Mouse (Mus musculus): ENCODE data around the gene Resp18. TPM values are rescaled to one million over a fixed set of nuclear protein-coding genes. Genes with fewer than 3 reads are reported as not detected.

The Resp18 gene
- polyA plus RNA-seq, 1 experiment from 2014 or later, result not detected

DNA sequence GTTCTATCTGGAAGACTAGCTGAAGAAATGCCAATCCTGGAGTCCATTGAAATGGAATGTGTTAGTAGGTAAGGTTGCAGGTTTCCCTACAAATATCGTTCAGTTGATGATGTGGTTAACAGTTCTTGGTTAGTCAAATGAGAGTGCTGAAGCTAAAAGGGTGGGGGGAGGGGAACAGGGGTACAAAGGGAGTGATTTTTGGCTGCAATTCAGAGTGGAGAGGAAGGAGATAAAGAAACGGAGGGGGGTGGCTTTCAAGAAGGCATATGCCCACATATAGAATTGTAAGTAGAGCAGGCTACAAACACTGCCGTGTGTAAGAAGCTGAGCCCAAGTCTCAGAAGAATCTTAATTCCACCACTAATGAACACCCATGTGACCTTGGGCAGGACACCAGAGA is 52.7 kb downstream of the Resp18 start:
- TF ChIP-seq CTCF (IDR thresholded peaks at IDR 0.05; ENCODE audit: low read depth) (no peak), EP300 (IDR thresholded peaks at IDR 0.05; ENCODE audit: low read depth) (no peak)
- DNase-seq (no peak), ATAC-seq (no peak)
- no peak overlapping the region for H3K4me3 ChIP-seq (ENCODE audit: low read depth, low read length)
- no peak overlapping the region for H3K4me2 ChIP-seq (ENCODE audit: low read depth, low read length)
- no peak overlapping the region for H3K27ac ChIP-seq (ENCODE audit: low read depth)
- 0 out of 2 replicates have a peak, but pooled peaks cover 7% of the 10 kb centered on the region for H3K27me3 ChIP-seq (ENCODE audit: insufficient read depth, low read length)
- H3K4me1 ChIP-seq (ENCODE audit: insufficient read depth), result peaks cover 21% of the 10 kb centered on the region
- WGBS (ENCODE audit: insufficient replicate concordance), result 37% methylated on average over 3 of the region's 3 CpGs
- H3K9ac ChIP-seq (replicated peaks), result no peak overlapping the region
- no peaks in the 10 kb centered on the region for H3K36me3 ChIP-seq (replicated peaks; ENCODE audit: insufficient read depth, low read length)
- no peaks in the 10 kb centered on the region for H3K9me3 ChIP-seq (ENCODE audit: low read length)

DNA sequence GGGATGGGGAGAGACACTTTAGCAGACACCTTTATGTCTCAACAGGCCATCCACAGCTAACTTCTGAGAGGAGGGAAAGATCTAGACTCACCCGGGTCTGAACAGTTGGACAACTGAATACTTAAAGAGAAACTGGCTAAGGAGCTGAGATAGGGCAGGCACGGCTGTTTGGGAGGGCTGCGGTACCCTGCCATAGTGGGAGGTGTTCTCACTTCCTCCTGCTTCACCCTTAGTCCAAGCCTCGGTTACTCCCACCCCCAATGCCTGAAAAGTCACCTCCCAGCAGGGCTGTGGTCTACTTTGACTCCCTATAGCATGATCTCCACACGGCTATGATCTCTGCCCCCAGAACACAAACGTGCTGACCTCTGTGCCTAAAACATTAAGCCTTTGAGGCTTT is 54.7 kb downstream of the Resp18 start:
- 36% methylated on average over 6 of the region's 6 CpGs for WGBS (ENCODE audit: insufficient replicate concordance)
- H3K9me3 ChIP-seq (ENCODE audit: low read length), result no peaks in the 10 kb centered on the region
- DNase-seq (no peak), ATAC-seq (no peak)
- H3K36me3 ChIP-seq (replicated peaks; ENCODE audit: insufficient read depth, low read length), result no peaks in the 10 kb centered on the region
- H3K4me1 ChIP-seq (ENCODE audit: insufficient read depth), result peaks cover 19% of the 10 kb centered on the region
- H3K4me3 ChIP-seq (ENCODE audit: low read depth, low read length), result no peak overlapping the region
- H3K4me2 ChIP-seq (ENCODE audit: low read depth, low read length), result no peak overlapping the region
- H3K27me3 ChIP-seq (ENCODE audit: insufficient read depth, low read length), result peaks cover 9% of the 10 kb centered on the region; the same call in 1 of the 2 replicates
- TF ChIP-seq EP300 (IDR thresholded peaks at IDR 0.05; ENCODE audit: low read depth), result no peak
- TF ChIP-seq CTCF (IDR thresholded peaks at IDR 0.05; ENCODE audit: low read depth), result no peak
- no peak overlapping the region for H3K9ac ChIP-seq (replicated peaks)
- H3K27ac ChIP-seq (ENCODE audit: low read depth), result no peak overlapping the region

DNA sequence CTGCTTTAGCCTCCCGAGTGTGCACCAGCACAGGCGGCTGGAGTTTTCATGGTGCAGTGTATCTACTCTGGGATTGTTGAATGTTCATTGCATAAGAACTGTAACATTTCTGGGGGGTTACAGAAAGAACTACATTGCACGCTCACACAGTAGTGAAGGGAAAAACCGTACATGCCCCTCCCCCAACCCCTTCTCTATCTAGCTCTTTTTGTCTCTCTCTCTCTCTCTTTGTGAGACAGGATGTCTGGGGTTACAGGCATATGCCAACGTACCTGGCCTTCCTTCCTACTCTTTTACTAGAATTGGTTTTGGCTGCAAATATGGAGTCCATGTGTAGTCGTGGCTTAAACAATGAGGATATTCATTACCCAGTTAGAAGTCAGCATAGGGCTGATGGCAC is 55.3 kb downstream of the Resp18 start:
- H3K9me3 ChIP-seq (ENCODE audit: low read length), result no peaks in the 10 kb centered on the region
- H3K4me1 ChIP-seq (ENCODE audit: insufficient read depth), result peaks cover 20% of the 10 kb centered on the region
- no peak for TF ChIP-seq EP300 (IDR thresholded peaks at IDR 0.05; ENCODE audit: low read depth)
- no peak for TF ChIP-seq CTCF (IDR thresholded peaks at IDR 0.05; ENCODE audit: low read depth)
- H3K4me2 ChIP-seq (ENCODE audit: low read depth, low read length), result no peak overlapping the region
- no peak for ATAC-seq
- DNase-seq, result no peak
- H3K36me3 ChIP-seq (replicated peaks; ENCODE audit: insufficient read depth, low read length), result no peaks in the 10 kb centered on the region
- peaks cover 9% of the 10 kb centered on the region; the same call in 1 of the 2 replicates for H3K27me3 ChIP-seq (ENCODE audit: insufficient read depth, low read length)
- WGBS (ENCODE audit: insufficient replicate concordance), result 48% methylated on average over 6 of the region's 6 CpGs
- no peak overlapping the region for H3K4me3 ChIP-seq (ENCODE audit: low read depth, low read length)
- no peak overlapping the region for H3K27ac ChIP-seq (ENCODE audit: low read depth)
- H3K9ac ChIP-seq (replicated peaks), result no peak overlapping the region

Other genes starting within 250 kb of the Resp18 start
- gene Nhej1, start 153.2 kb downstream of the Resp18 start, polyA plus RNA-seq (2015; fragmentation: Nextera tagmentation; extraction: Ambion mirVana), result 3.0 and 3.5 TPM in 2 replicates
- gene Slc23a3, start 144.5 kb downstream of the Resp18 start, polyA plus RNA-seq (2015; fragmentation: Nextera tagmentation; extraction: Ambion mirVana), result 2.3 and 2.8 TPM in 2 replicates
- gene Cnppd1, start 135.7 kb downstream of the Resp18 start, polyA plus RNA-seq (2015; fragmentation: Nextera tagmentation; extraction: Ambion mirVana), result 43.8 and 47.4 TPM in 2 replicates
- gene Retreg2, start 135.6 kb downstream of the Resp18 start, polyA plus RNA-seq (2015; fragmentation: Nextera tagmentation; extraction: Ambion mirVana), result 51.2 and 54.9 TPM in 2 replicates
- gene Zfand2b, start 109.8 kb downstream of the Resp18 start, polyA plus RNA-seq (2015; fragmentation: Nextera tagmentation; extraction: Ambion mirVana), result 32.7 and 34.7 TPM in 2 replicates
- 38.1 and 41.5 TPM in 2 replicates for gene Abcb6, start 98.0 kb downstream of the Resp18 start, polyA plus RNA-seq (2015; fragmentation: Nextera tagmentation; extraction: Ambion mirVana)
- gene Ankzf1, start 86.3 kb downstream of the Resp18 start, polyA plus RNA-seq (2015; fragmentation: Nextera tagmentation; extraction: Ambion mirVana), result 8.0 and 9.8 TPM in 2 replicates
- 17.6 and 17.8 TPM in 2 replicates for gene Atg9a, start 86.2 kb downstream of the Resp18 start, polyA plus RNA-seq (2015; fragmentation: Nextera tagmentation; extraction: Ambion mirVana)
- gene Glb1l, start 67.6 kb downstream of the Resp18 start, polyA plus RNA-seq (2015; fragmentation: Nextera tagmentation; extraction: Ambion mirVana), result 2.7 and 3.5 TPM in 2 replicates
- 88.3 and 101 TPM in 2 replicates for gene Stk16, start 67.6 kb downstream of the Resp18 start, polyA plus RNA-seq (2015; fragmentation: Nextera tagmentation; extraction: Ambion mirVana)
- 291 and 298 TPM in 2 replicates for gene Tuba4a, start 58.5 kb downstream of the Resp18 start, polyA plus RNA-seq (2015; fragmentation: Nextera tagmentation; extraction: Ambion mirVana)
- gene A630095N17Rik, start 46.3 kb downstream of the Resp18 start, polyA plus RNA-seq (2015; fragmentation: Nextera tagmentation; extraction: Ambion mirVana), result 0.18 TPM in 1 of 2 replicates, not detected in the other
- gene Dnajb2, start 42.0 kb downstream of the Resp18 start, polyA plus RNA-seq (2015; fragmentation: Nextera tagmentation; extraction: Ambion mirVana), result 29.0 and 31.0 TPM in 2 replicates
- 0.02 and 0.09 TPM in 2 replicates for gene Ptprn, start 13.9 kb downstream of the Resp18 start, polyA plus RNA-seq (2015; fragmentation: Nextera tagmentation; extraction: Ambion mirVana)
- gene Dnpep, start 39.6 kb upstream of the Resp18 start, polyA plus RNA-seq (2015; fragmentation: Nextera tagmentation; extraction: Ambion mirVana), result 50.5 and 52.8 TPM in 2 replicates
- gene Des, start 81.9 kb upstream of the Resp18 start, polyA plus RNA-seq (2015; fragmentation: Nextera tagmentation; extraction: Ambion mirVana), result 4.0 and 14.2 TPM in 2 replicates
- 3.4 and 3.5 TPM in 2 replicates for gene Speg, start 96.9 kb upstream of the Resp18 start, polyA plus RNA-seq (2015; fragmentation: Nextera tagmentation; extraction: Ambion mirVana)
- gene Gmppa, start 157.5 kb upstream of the Resp18 start, polyA plus RNA-seq (2015; fragmentation: Nextera tagmentation; extraction: Ambion mirVana), result 21.0 and 22.0 TPM in 2 replicates
- gene Asic4, start 172.0 kb upstream of the Resp18 start, polyA plus RNA-seq (2015; fragmentation: Nextera tagmentation; extraction: Ambion mirVana), result not detected in 2 replicates
- 3.1 and 3.3 TPM in 2 replicates for gene Chpf, start 200.9 kb upstream of the Resp18 start, polyA plus RNA-seq (2015; fragmentation: Nextera tagmentation; extraction: Ambion mirVana)
- 0.08 TPM in 1 of 2 replicates, not detected in the other for gene Tmem198, start 201.1 kb upstream of the Resp18 start, polyA plus RNA-seq (2015; fragmentation: Nextera tagmentation; extraction: Ambion mirVana)
- gene Obsl1, start 228.0 kb upstream of the Resp18 start, polyA plus RNA-seq (2015; fragmentation: Nextera tagmentation; extraction: Ambion mirVana), result 3.4 and 4.5 TPM in 2 replicates
- 0.33 and 0.36 TPM in 2 replicates for gene Inha, start 228.7 kb upstream of the Resp18 start, polyA plus RNA-seq (2015; fragmentation: Nextera tagmentation; extraction: Ambion mirVana)
- 3.3 TPM in 2 replicates for gene Stk11ip, start 243.1 kb upstream of the Resp18 start, polyA plus RNA-seq (2015; fragmentation: Nextera tagmentation; extraction: Ambion mirVana)

Measured in liver, postnatal 0 days (tissue).